Mouse (Mus musculus): ENCODE data around the gene Mast2. TPM values are rescaled to one million over a fixed set of nuclear protein-coding genes. Genes with fewer than 3 reads are reported as not detected.

Mast2 gene
- polyA plus RNA-seq (2015; fragmentation: Nextera tagmentation; extraction: Ambion mirVana): 11.6 and 12.7 TPM in 2 replicates

GRCm38 (mm10) chr4:116464126-116464981 lies at the start of gene Mast2:
Gene Mast2, minus strand, starts transcription at chr4:116464183.

GRCm38 (mm10) chr4:116507425-116508218 lies 43.6 kb upstream of the Mast2 start, which contains the start of gene Ipp:
Gene Ipp, plus strand, starts transcription at chr4:116507549.

Other genes with a start within 250 kb of the Mast2 start
- gene Pik3r3, start 242.6 kb downstream of the Mast2 start, polyA plus RNA-seq (2015; fragmentation: Nextera tagmentation; extraction: Ambion mirVana): 4.6 and 5.3 TPM in 2 replicates
- gene Ipp, start 43.4 kb upstream of the Mast2 start, polyA plus RNA-seq (2015; fragmentation: Nextera tagmentation; extraction: Ambion mirVana): 8.1 and 17.0 TPM in 2 replicates
- 18.0 and 27.2 TPM in 2 replicates for gene Tmem69, start 91.8 kb upstream of the Mast2 start, polyA plus RNA-seq (2015; fragmentation: Nextera tagmentation; extraction: Ambion mirVana)
- 19.4 and 29.9 TPM in 2 replicates for gene Gpbp1l1, start 93.5 kb upstream of the Mast2 start, polyA plus RNA-seq (2015; fragmentation: Nextera tagmentation; extraction: Ambion mirVana)
- 8.2 and 18.7 TPM in 2 replicates for gene Ccdc17, start 132.5 kb upstream of the Mast2 start, polyA plus RNA-seq (2015; fragmentation: Nextera tagmentation; extraction: Ambion mirVana)
- 47.4 and 51.3 TPM in 2 replicates for gene Nasp, start 163.8 kb upstream of the Mast2 start, polyA plus RNA-seq (2015; fragmentation: Nextera tagmentation; extraction: Ambion mirVana)
- 737 and 1,023 TPM in 2 replicates for gene Akr1a1, start 187.5 kb upstream of the Mast2 start, polyA plus RNA-seq (2015; fragmentation: Nextera tagmentation; extraction: Ambion mirVana)
- 2,483 and 3,429 TPM in 2 replicates for gene Prdx1, start 221.4 kb upstream of the Mast2 start, polyA plus RNA-seq (2015; fragmentation: Nextera tagmentation; extraction: Ambion mirVana)
- 10.5 and 20.8 TPM in 2 replicates for gene Mmachc, start 244.2 kb upstream of the Mast2 start, polyA plus RNA-seq (2015; fragmentation: Nextera tagmentation; extraction: Ambion mirVana)
- 12.2 and 25.4 TPM in 2 replicates for gene Ccdc163, start 244.3 kb upstream of the Mast2 start, polyA plus RNA-seq (2015; fragmentation: Nextera tagmentation; extraction: Ambion mirVana)

All from adrenal gland, postnatal 0 days (tissue).